Mouse (Mus musculus) heart, embryonic 16.5 days (tissue): Measurements from ENCODE around the gene Cetn4. TPM values are rescaled to one million over a fixed set of nuclear protein-coding genes. Genes with fewer than 3 reads are reported as not detected.

Experiments used
- ATAC-seq: fragments of 200-750 bp; cut with Nextera tagmentation; replicated peaks from 2 replicates; pipeline ENCODE4 v1.8.0; 2017; ENCODE audit warnings: moderate number of reproducible peaks; ENCODE audit not compliant: insufficient read depth, low FRiP score; ENCODE audit errors: extremely low read depth
- H3K27ac ChIP-seq: fragments of 300-500 bp; sonication (generic); 2 replicates; pipeline ENCODE4 v1.5.1; 2014; ENCODE audit warnings: mild to moderate bottlenecking, low read length, control low read depth, moderate library complexity
- H3K27me3 ChIP-seq: fragments of 300-500 bp; sonication (generic); 2 replicates; pipeline ENCODE4 v1.6.1; 2014; ENCODE audit warnings: low read length, mixed read lengths; ENCODE audit not compliant: control insufficient read depth, insufficient read depth
- H3K36me3 ChIP-seq: fragments of 300-500 bp; sonication (generic); 2 replicates; pipeline ENCODE4 v1.6.1; 2014; ENCODE audit not compliant: control insufficient read depth, insufficient read depth
- H3K4me1 ChIP-seq: fragments of 300-500 bp; sonication (generic); 2 replicates; pipeline ENCODE4 v1.6.1; 2014; ENCODE audit warnings: low read length, mixed read lengths; ENCODE audit not compliant: control insufficient read depth, insufficient read depth
- H3K4me2 ChIP-seq: fragments of 300-500 bp; sonication (generic); 2 replicates; pipeline ENCODE4 v1.6.1; 2014; ENCODE audit warnings: low read depth, mild to moderate bottlenecking, control low read depth, low read length
- H3K4me3 ChIP-seq: fragments of 300-500 bp; sonication (generic); 2 replicates; pipeline ENCODE4 v1.5.1; 2014; ENCODE audit warnings: mild to moderate bottlenecking, control low read depth, low read length
- H3K9ac ChIP-seq: fragments of 300-500 bp; sonication (generic); 2 replicates; pipeline ENCODE4 v1.6.1; 2014; ENCODE audit warnings: low read length, control low read depth
- H3K9me3 ChIP-seq: fragments of 300-500 bp; sonication (generic); replicated peaks from 2 replicates; pipeline ENCODE4 v1.6.1; 2016; ENCODE audit warnings: low read length; ENCODE audit not compliant: control insufficient read depth
- WGBS: fragments of 180-500 bp; shearing (Covaris S2); extraction: QIAGEN DNeasy Blood & Tissue Kit; methylation state at CpG from one replicate; pipeline ENCODE4 v1.1.7; 2014; 5-methylcytosine and 5-hydroxymethylcytosine counted together
- polyA plus RNA-seq: library from polyadenylated mRNA; unstranded; fragments of >200 nt; fragmentation: Nextera tagmentation; extraction: Ambion mirVana; gene quantifications from 2 replicates; pipeline ENCODE4 v1.2.1, GENCODE M21; 2015

Cetn4 gene
- polyA plus RNA-seq, 1 experiment from 2014 or later: 1.6 TPM

GRCm38 (mm10) chr3:37289237-37289636, 23.3 kb downstream of the Cetn4 start:
- no peak for ATAC-seq
- Histone ChIP-seq H3K27ac (no peak overlapping the region), H3K36me3 (no peaks in the 10 kb centered on the region), H3K4me2 (no peak overlapping the region), H3K9ac (no peak overlapping the region), H3K27me3 (no peaks in the 10 kb centered on the region), H3K9me3 (no peaks in the 10 kb centered on the region), H3K4me3 (no peak overlapping the region), H3K4me1 (no peaks in the 10 kb centered on the region)
- WGBS: 86% methylated on average over 2 of the region's 2 CpGs

DNA sequence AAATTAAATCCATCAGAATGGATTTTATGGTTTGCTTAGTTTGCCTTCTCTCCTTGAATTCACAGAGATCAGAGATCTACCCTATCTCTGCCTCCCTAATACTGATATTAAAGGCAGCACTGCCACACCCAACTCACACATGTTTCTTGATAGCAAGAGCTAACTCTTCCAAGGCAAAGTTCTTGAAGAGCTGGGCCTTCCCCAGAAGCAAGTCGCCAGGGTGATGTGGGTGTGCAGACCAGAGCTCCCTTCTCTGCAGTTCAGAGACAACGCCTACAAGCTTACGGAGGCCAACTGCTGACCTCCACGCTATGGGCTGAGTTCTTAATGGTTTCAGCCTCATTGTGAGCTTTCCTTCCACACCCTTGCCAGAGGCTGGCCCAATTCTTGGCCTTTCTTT, 29.3 kb downstream of the Cetn4 start:
- no peak overlapping the region for H3K9ac ChIP-seq
- ATAC-seq: no peak
- H3K4me1 ChIP-seq: no peaks in the 10 kb centered on the region
- no peak overlapping the region for H3K27ac ChIP-seq
- 76% methylated on average over 4 of the region's 4 CpGs for WGBS
- H3K4me3 ChIP-seq: no peak overlapping the region
- no peaks in the 10 kb centered on the region for H3K9me3 ChIP-seq
- no peaks in the 10 kb centered on the region for H3K36me3 ChIP-seq
- no peak overlapping the region for H3K4me2 ChIP-seq
- H3K27me3 ChIP-seq: no peaks in the 10 kb centered on the region

GRCm38 (mm10) chr3:37282299-37282922, 30.1 kb downstream of the Cetn4 start:
- H3K9me3 ChIP-seq: no peaks in the 10 kb centered on the region
- H3K27ac ChIP-seq: no peak overlapping the region
- WGBS: 78% methylated on average over 11 of the region's 11 CpGs
- H3K27me3 ChIP-seq: no peaks in the 10 kb centered on the region
- no peak for ATAC-seq
- H3K36me3 ChIP-seq: no peaks in the 10 kb centered on the region
- H3K9ac ChIP-seq: no peak overlapping the region
- no peaks in the 10 kb centered on the region for H3K4me1 ChIP-seq
- no peak overlapping the region for H3K4me3 ChIP-seq
- H3K4me2 ChIP-seq: no peak overlapping the region

DNA sequence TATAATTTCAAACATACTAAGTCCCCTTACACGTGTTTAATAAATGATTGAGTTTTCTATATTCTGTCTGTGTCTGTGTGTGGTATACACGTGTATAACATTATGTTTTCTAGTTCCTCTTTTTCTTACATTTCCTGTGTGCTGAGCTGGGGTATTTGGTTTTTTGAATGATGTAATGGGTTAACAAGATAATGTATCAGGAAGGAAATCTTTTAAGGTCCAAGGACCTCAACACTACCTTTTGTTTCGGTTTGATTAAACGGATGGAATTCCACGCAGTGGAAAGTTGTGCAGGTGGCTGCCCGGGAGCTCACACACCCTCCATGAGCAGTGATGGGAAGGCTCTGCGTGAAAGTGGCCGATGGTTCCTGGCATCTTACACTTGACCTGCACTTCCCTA, 31.6 kb downstream of the Cetn4 start:
- WGBS: 61% methylated on average over 8 of the region's 8 CpGs

GRCm38 (mm10) chr3:37280221-37280620, 32.3 kb downstream of the Cetn4 start:
- 76% methylated on average over 1 of the region's 1 CpGs for WGBS
- no peak overlapping the region for H3K9ac ChIP-seq
- no peak overlapping the region for H3K4me3 ChIP-seq
- ATAC-seq: no peak
- H3K27me3 ChIP-seq: no peaks in the 10 kb centered on the region
- H3K27ac ChIP-seq: no peak overlapping the region
- H3K4me1 ChIP-seq: no peaks in the 10 kb centered on the region
- no peaks in the 10 kb centered on the region for H3K9me3 ChIP-seq
- no peaks in the 10 kb centered on the region for H3K36me3 ChIP-seq
- no peak overlapping the region for H3K4me2 ChIP-seq

More for the DNA sequence above, 31.6 kb downstream of the Cetn4 start:
- ATAC-seq: no peak; the same call in 1 of the 2 replicates
- Histone ChIP-seq H3K27me3 (no peaks in the 10 kb centered on the region), H3K27ac (no peak overlapping the region), H3K4me1 (no peaks in the 10 kb centered on the region), H3K9me3 (no peaks in the 10 kb centered on the region), H3K9ac (no peak overlapping the region), H3K4me2 (no peak overlapping the region), H3K4me3 (no peak overlapping the region), H3K36me3 (no peaks in the 10 kb centered on the region)

- H3K9me3 ChIP-seq: no peaks in the 10 kb centered on the region
These were observed 37.8 kb downstream of the Cetn4 start for GRCm38 (mm10) chr3:37274661-37275060.

DNA sequence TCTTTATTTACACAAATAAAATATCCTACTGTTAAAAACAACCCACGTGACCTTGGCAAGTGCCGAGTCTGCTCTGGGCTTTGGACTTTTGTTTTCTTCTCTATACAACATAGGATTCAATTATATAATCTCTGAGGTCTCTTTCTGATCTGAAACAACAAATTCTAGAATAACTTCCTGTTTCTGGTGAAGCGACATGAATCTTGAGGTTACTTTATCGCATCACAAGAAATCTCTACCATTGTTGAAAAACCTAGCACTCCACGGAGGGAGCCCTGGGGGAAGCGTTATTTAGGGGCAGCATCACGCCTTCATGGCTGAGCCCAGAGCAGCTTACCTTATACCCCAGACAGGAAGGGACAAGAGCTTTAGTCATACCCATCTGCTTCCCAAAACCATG, 39.4 kb downstream of the Cetn4 start:
- no peak overlapping the region for H3K4me3 ChIP-seq
- H3K27me3 ChIP-seq: no peaks in the 10 kb centered on the region
- H3K27ac ChIP-seq: no peak overlapping the region
- no peaks in the 10 kb centered on the region for H3K4me1 ChIP-seq
- H3K4me2 ChIP-seq: no peak overlapping the region
- no peak for ATAC-seq
- no peaks in the 10 kb centered on the region for H3K9me3 ChIP-seq
- no peaks in the 10 kb centered on the region for H3K36me3 ChIP-seq
- WGBS: 69% methylated on average over 7 of the region's 7 CpGs
- no peak overlapping the region for H3K9ac ChIP-seq

More at GRCm38 (mm10) chr3:37274661-37275060, 37.8 kb downstream of the Cetn4 start:
- Histone ChIP-seq H3K27ac (no peak overlapping the region), H3K9ac (no peak overlapping the region), H3K27me3 (no peaks in the 10 kb centered on the region), H3K4me1 (no peaks in the 10 kb centered on the region), H3K4me3 (no peak overlapping the region), H3K36me3 (no peaks in the 10 kb centered on the region), H3K4me2 (no peak overlapping the region)
- ATAC-seq: no peak
- 65% methylated on average over 6 of the region's 6 CpGs for WGBS

GRCm38 (mm10) chr3:37271209-37271608, 41.3 kb downstream of the Cetn4 start:
- WGBS: 0% methylated on average over 1 of the region's 1 CpGs
- Histone ChIP-seq H3K4me1 (no peaks in the 10 kb centered on the region), H3K4me3 (no peak overlapping the region), H3K27ac (no peak overlapping the region), H3K4me2 (no peak overlapping the region), H3K36me3 (no peaks in the 10 kb centered on the region), H3K27me3 (no peaks in the 10 kb centered on the region), H3K9ac (no peak overlapping the region), H3K9me3 (no peaks in the 10 kb centered on the region)
- no peak for ATAC-seq

- Histone ChIP-seq H3K27me3 (no peaks in the 10 kb centered on the region), H3K4me1 (no peaks in the 10 kb centered on the region), H3K4me3 (no peak overlapping the region), H3K9me3 (no peaks in the 10 kb centered on the region), H3K9ac (no peak overlapping the region), H3K36me3 (no peaks in the 10 kb centered on the region), H3K4me2 (no peak overlapping the region), H3K27ac (no peak overlapping the region)
- 73% methylated on average over 4 of the region's 4 CpGs for WGBS
- no peak for ATAC-seq
These were observed 42.6 kb downstream of the Cetn4 start for GRCm38 (mm10) chr3:37269926-37270325.
